Mouse (Mus musculus): ENCODE data around the gene Rps6kc1.

GRCm38 (mm10) chr1:190757899-190758298 is 153.7 kb downstream of the Rps6kc1 start:
- no peak for TF ChIP-seq POLR2A (IDR thresholded peaks at IDR 0.05; ENCODE audit: control insufficient read depth, extremely low read depth, insufficient read depth, low read length, poor library complexity)
- no peak for TF ChIP-seq CTCF (IDR thresholded peaks at IDR 0.05; ENCODE audit: borderline replicate concordance, control insufficient read depth, extremely low read depth, insufficient read depth, low read length, poor library complexity)

Measured in thymus, adult 2 months (tissue).